Mouse (Mus musculus) adrenal gland, adult 18-20 months (tissue): Measurements from ENCODE around the gene Hspbap1. TPM values are rescaled to one million over a fixed set of nuclear protein-coding genes. Genes with fewer than 3 reads are reported as not detected.

ENCODE experiments used
- DNase-seq, 2 experiments: peaks; one replicate each; pipeline ENCODE4 v3.0.0; 2021 to 2022; ENCODE audit warnings: low spot score in 2 of 2
- long read RNA-seq, 2 experiments: library from polyadenylated mRNA; stranded (forward); transcript quantifications; one replicate each; pipeline ENCODE4 v2.0.0; 2021
- total RNA-seq, 2 experiments: library from RNA; stranded (reverse); gene quantifications; 1 replicate in 1 of 2; 2 replicates in 1 of 2; pipeline ENCODE4 v1.2.3; 2021

The Hspbap1 gene
- total RNA-seq: 1 to 10 TPM; 3.5 to 4.9 TPM
- long read RNA-seq, experiment 1, transcript Hspbap1-202 (8 exons, 1,703 nt): major isoform, 5 of 8 reads
- long read RNA-seq, experiment 1, partial matches to known transcripts: 1 of 8 reads
- long read RNA-seq, experiment 1, other reads (novel, unspliced or antisense): 2 of 8 reads
- long read RNA-seq, experiment 2, full-length matches to known transcripts: 7 of 11 reads
- long read RNA-seq, experiment 2, partial matches to known transcripts: 1 of 11 reads
- long read RNA-seq, experiment 2, other reads (novel, unspliced or antisense): 3 of 11 reads

GRCm38 (mm10) chr16:35769878-35770657 is at the start of gene Hspbap1:
Gene Hspbap1, plus strand, starts transcription at chr16:35770375.
- DNase-seq: peak; percentile 88 to 89

GRCm38 (mm10) chr16:35724561-35724960 is 45.6 kb upstream of the Hspbap1 start:
- no peak for DNase-seq

- DNase-seq: no peak
These were observed 43.6 kb upstream of the Hspbap1 start for GRCm38 (mm10) chr16:35726601-35727000.

- DNase-seq: no peak
These were observed 40.9 kb upstream of the Hspbap1 start for GRCm38 (mm10) chr16:35729151-35729738.

- no peak for DNase-seq
These were observed 38.1 kb upstream of the Hspbap1 start for GRCm38 (mm10) chr16:35732096-35732495.

DNA sequence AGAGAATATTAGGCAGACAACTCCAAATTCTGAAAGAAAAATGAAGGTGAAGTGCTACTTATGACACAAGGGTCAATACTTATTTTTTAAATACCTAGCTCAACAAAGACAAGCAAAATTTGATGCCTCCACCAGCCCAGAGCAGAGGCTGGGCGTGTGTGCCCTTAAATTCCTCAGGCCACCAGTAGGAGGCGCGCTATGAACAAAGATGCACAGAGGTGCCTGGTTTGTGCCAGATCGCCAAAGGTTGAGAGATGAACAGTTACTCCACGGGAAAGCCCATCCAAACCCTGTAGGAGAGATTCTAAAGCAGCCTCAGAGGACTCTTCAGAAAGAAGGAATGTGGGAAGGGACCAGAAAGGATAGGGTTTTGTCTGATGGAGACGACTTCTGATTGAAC is 36.1 kb upstream of the Hspbap1 start:
- peak; percentile 67 to 80 for DNase-seq

DNA sequence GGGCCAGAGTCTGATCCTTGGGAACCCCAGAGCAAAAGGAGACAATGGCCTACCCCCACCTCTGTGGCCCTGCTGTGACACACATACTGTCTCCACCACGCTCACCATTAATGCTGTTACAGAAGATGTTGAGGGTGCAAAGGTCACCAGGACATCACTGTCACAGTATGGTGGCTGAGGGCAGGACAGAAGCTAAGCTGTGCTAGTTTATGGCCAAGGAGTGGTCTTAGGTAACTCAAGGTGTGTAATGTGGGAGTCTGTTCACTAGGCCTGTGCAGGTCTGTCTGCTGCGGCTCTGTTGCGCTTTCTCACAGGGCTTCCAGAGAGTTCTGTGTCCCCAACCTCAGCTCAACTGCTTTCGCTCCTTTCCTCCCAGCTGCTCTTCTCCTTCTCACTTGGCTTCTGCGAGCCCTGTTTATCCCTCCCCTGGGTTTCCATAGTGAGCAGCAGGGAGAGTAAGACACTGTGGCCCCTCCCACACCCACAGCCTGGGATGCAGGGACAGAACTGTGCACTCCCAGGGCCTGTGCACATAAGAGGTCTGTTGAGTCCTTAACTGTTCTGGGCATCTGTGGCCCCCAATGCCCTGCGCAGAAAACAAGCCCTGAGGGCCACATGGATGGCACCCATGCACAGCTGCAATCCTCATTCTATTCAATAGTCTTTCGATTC is 31.9 kb upstream of the Hspbap1 start:
- DNase-seq: no peak

DNA sequence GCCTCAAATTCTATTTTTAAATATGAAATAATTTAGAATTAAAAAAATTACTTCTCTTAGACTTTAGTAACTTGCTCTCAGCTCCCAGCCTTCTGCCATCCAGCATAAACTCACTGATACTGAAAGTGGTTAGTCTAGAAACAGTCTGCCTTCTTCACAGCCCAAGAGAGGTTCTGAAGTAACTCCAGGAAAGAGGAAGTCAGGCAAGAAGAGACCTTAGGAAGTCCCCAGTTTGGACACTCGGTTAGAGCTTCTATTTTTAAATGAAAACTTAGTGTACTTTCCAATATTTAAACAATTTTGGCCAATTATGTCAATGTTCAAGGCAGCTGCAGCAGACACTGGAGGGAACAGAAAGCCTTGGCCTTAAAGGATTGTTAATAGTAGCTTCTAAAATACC is 30.6 kb upstream of the Hspbap1 start:
- DNase-seq: no peak

GRCm38 (mm10) chr16:35740357-35740756 is 29.8 kb upstream of the Hspbap1 start:
- DNase-seq: no peak

GRCm38 (mm10) chr16:35740943-35741342 is 29.2 kb upstream of the Hspbap1 start:
- no peak for DNase-seq

DNA sequence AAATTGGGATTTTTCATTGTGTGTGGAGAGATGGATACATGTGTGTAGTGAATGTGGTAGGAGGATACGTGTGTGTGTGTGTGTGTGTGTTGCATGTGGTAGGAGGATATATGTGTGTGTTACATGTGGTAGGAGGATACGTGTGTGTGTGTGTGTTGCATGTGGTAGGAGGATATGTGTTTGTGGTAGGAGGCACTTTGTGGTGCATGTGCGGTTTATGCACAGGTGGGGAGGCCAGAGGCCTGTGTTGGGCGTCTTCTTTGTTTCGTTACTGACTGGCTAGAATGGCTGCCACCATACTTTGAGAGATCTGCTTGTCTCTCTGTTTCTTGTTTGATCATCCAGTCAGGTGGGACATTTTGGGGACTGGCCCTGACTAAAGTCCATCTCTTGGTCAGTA is 28.6 kb upstream of the Hspbap1 start:
- no peak for DNase-seq

DNA sequence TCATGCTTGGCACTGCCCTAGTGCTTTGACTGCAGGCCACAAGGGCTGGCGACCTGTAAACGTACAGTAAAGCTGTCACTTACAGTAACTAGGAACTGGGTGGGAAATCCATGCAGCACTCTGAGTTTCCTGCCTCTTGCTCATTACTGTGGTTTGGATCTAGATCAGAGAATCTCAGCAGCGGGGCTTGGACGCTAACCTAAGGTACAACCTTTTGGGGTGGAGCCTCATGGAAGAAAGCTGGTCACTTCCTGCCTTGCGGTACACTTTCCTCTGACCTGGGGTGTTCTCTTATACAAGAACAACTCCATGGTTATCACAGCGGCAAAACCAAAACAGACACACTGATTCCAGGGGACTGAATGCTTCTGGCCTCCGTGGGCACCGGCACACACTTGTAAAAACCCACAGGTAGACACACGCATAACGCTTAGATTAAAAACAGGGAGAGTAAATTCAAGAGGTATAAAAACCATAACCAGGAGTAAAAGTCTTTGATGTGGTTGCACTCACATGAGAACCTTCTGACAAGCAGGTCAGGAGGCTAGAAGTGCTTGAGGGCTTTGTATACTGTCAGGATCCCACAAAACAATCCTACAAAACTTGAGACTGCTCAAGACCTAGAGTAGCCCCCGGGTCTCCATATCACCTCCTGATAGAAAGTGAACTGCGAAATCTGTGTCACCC is 27.8 kb upstream of the Hspbap1 start:
- no peak for DNase-seq

DNA sequence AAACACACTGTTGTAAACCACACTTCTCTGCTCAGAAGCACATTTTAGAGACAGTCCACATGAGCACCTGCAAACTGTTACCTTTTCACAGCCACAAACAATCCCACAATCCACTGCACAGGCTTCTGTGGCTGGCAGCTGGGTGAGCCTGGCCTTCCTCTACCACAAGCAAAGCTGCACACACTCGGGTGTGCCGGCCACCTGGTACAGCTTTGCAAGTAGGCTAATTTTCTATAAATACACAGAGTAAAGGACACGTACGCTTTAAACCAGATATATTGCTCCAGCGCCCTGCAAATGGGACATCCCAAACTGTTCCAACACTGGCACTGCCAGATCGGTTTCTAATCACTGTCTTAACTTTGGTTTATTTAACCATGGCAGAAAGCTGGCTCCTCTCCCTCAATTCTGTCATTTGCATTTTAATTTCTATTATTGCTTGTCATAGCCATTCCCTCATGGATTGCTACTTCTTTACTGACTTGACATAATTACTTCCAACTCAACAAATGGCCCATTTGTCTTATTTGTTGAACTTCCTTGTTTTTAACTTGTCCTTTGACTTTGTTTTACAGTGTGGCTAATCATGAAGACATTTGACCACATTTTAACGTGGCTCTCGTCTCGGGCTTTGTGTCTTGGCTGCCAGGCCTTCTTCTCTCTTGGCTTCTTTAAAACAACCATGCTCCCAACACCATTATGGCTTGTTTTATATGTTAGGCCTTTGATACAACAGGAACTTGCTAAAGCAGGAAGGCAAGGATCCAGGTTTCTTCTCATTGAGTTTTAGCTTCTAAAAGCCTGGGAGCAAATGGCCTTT is 22.5 kb upstream of the Hspbap1 start:
- DNase-seq: no peak

GRCm38 (mm10) chr16:35748237-35748603 is 22.0 kb upstream of the Hspbap1 start:
- DNase-seq: no peak

GRCm38 (mm10) chr16:35749385-35749784 is 20.8 kb upstream of the Hspbap1 start:
- no peak for DNase-seq

- no peak for DNase-seq
These were observed 18.3 kb upstream of the Hspbap1 start for GRCm38 (mm10) chr16:35751841-35752240.

- no peak for DNase-seq
These were observed 16.2 kb upstream of the Hspbap1 start for GRCm38 (mm10) chr16:35753926-35754325.

GRCm38 (mm10) chr16:35755502-35756334 is 14.5 kb upstream of the Hspbap1 start:
- no peak for DNase-seq

DNA sequence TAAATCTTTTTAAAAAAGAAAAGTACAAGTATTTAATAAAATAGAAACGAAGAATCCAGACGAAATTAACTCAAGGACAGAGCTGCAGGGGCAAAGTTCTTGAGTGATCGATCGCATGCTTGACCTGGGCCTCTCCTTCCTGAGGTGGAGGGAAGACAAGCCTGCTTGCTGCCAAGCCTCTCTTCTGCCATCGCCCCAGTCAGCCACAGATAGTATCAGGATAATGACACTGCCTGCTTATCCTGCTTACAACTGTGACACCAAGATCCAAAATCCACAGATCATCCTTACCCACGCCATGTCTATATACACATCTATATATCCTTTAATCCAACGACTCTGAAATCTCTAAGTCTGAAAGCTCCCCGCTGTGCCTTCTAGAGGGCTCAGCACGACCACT is 13.5 kb upstream of the Hspbap1 start:
- DNase-seq: no peak
